Mouse (Mus musculus) heart, postnatal 0 days (tissue): Measurements from ENCODE around the gene Ufm1. TPM values are rescaled to one million over a fixed set of nuclear protein-coding genes. Genes with fewer than 3 reads are reported as not detected.

Experiments used
- ATAC-seq: fragments of 200-750 bp; cut with Nextera tagmentation; 2 replicates; pipeline ENCODE4 v1.8.0; 2017; ENCODE audit warnings: low read depth, moderate number of reproducible peaks, moderate library complexity; ENCODE audit not compliant: insufficient read depth
- DNase-seq: peaks from one replicate; pipeline ENCODE4 v3.0.0-alpha.2; 2016; ENCODE audit warnings: low spot score
- H3K27ac ChIP-seq: fragments of 300-500 bp; sonication (generic); 2 replicates; pipeline ENCODE4 v1.5.1; 2014; ENCODE audit warnings: low read depth, mild to moderate bottlenecking
- H3K27me3 ChIP-seq: fragments of 300-500 bp; sonication (generic); 2 replicates; pipeline ENCODE4 v1.6.1; 2014; ENCODE audit warnings: low read length, mixed read lengths; ENCODE audit not compliant: control insufficient read depth, insufficient read depth
- H3K36me3 ChIP-seq: fragments of 300-500 bp; sonication (generic); replicated peaks from 2 replicates; pipeline ENCODE4 v1.6.1; 2014; ENCODE audit warnings: low read length, mixed read lengths; ENCODE audit not compliant: control insufficient read depth, insufficient read depth
- H3K4me1 ChIP-seq: fragments of 300-500 bp; sonication (generic); 2 replicates; pipeline ENCODE4 v1.6.1; 2014; ENCODE audit warnings: antibody characterized with exemption; ENCODE audit not compliant: control insufficient read depth, insufficient read depth
- H3K4me2 ChIP-seq: fragments of 300-500 bp; sonication (generic); 2 replicates; pipeline ENCODE4 v1.6.1; 2014; ENCODE audit warnings: low read depth, mild to moderate bottlenecking, low read length, moderate library complexity
- H3K4me3 ChIP-seq: fragments of 300-500 bp; sonication (generic); 2 replicates; pipeline ENCODE4 v1.5.1; 2014; ENCODE audit warnings: low read depth, low read length
- H3K9ac ChIP-seq: fragments of 300-500 bp; sonication (generic); replicated peaks from 2 replicates; pipeline ENCODE4 v1.6.1; 2014; ENCODE audit warnings: low read depth, low read length, mixed read lengths
- H3K9me3 ChIP-seq: fragments of 300-500 bp; sonication (generic); replicated peaks from 2 replicates; pipeline ENCODE4 v1.6.1; 2016; ENCODE audit warnings: low read length; ENCODE audit not compliant: control insufficient read depth
- CTCF ChIP-seq: IDR thresholded peaks from 2 replicates; pipeline ENCODE4 v1.5.1; 2016; ENCODE audit warnings: antibody characterized with exemption, control low read depth, low read depth
- EP300 ChIP-seq: IDR thresholded peaks from 2 replicates; pipeline ENCODE4 v1.6.1; 2016; ENCODE audit warnings: antibody characterized with exemption, low read depth
- WGBS: fragments of 180-500 bp; shearing (Covaris S2); extraction: QIAGEN DNeasy Blood & Tissue Kit; methylation state at CpG from one replicate; pipeline ENCODE4 v1.1.7; 2014; 5-methylcytosine and 5-hydroxymethylcytosine counted together
- polyA plus RNA-seq: library from polyadenylated mRNA; unstranded; fragments of >200 nt; fragmentation: Nextera tagmentation; extraction: Ambion mirVana; gene quantifications from 2 replicates; pipeline ENCODE4 v1.2.1, GENCODE M21; 2015
- total RNA-seq: library from RNA; depleted of rRNA; stranded (reverse); fragments of >200 nt; gene quantifications from 2 replicates; pipeline ENCODE4 v1.2.3, GENCODE M21; 2014; ENCODE audit warnings: low replicate concordance; rRNA removed

The Ufm1 gene
- total and polyA plus RNA-seq, 2 experiments from 2014 or later, result 8.0 to 65.6 TPM

DNA sequence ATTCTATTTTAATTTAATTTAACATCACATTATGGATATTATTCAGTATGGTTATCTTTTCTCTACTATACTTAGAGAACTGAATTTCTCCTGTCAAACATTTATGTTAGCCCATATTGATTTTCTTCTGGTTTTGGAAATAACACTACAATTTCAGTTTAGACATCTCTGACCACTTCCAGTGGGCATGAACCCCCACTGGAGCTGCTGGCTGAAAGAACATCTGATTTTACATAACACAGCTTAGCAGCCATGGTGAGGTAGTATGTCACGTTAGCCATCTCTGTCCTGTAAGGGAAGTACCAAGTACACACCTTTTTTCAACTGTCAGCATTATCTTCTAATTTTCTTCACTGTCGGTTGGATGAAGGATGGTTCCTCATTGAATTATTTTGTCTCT, 18.8 kb downstream of the Ufm1 start, which contains the start of gene Gm10985:
Gm10985 (plus strand) TSS at position 301 of the 400 bp plus-strand sequence.
- no peaks in the 10 kb centered on the region for H3K9me3 ChIP-seq
- TF ChIP-seq CTCF (no peak), EP300 (no peak)
- no peak within 1 kb of the TSS for H3K9ac ChIP-seq
- no peak within 1 kb of the TSS for H3K4me3 ChIP-seq
- no peaks in the 10 kb centered on the region for H3K4me1 ChIP-seq
- H3K27me3 ChIP-seq, result no peaks in the 10 kb centered on the region
- WGBS, result 60% methylated on average over 2 of the region's 2 CpGs
- no peak for DNase-seq
- no peak within 1 kb of the TSS for H3K27ac ChIP-seq
- H3K36me3 ChIP-seq, result no peaks in the 10 kb centered on the region
- H3K4me2 ChIP-seq, result no peak within 1 kb of the TSS
- no peak for ATAC-seq

DNA sequence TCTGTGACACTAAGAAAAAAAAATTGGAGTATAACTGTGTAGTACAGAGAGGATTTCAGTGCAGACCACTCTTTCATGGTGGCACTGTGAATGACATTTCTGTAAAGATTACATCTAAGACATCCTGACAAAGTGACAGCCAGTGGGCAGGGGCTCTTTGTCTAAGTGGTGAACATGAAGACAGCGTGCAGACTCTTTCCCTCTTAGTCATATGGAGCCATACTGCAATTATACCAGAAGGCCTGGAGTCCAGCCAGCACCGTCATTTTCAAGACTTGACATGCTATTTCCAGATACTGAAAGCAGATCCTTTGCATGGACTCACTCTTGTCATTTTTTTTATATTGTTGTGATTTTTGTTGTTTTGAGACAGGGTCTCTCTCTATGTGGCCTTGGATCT, 29.4 kb downstream of the Ufm1 start:
- H3K4me2 ChIP-seq, result no peak overlapping the region
- TF ChIP-seq EP300 (no peak), CTCF (no peak)
- 63% methylated on average over 2 of the region's 2 CpGs for WGBS
- H3K4me3 ChIP-seq, result no peak overlapping the region
- ATAC-seq, result no peak
- no peaks in the 10 kb centered on the region for H3K4me1 ChIP-seq
- no peaks in the 10 kb centered on the region for H3K27me3 ChIP-seq
- H3K27ac ChIP-seq, result no peak overlapping the region
- H3K9me3 ChIP-seq, result no peaks in the 10 kb centered on the region
- no peak for DNase-seq
- no peak overlapping the region for H3K9ac ChIP-seq
- H3K36me3 ChIP-seq, result no peaks in the 10 kb centered on the region

DNA sequence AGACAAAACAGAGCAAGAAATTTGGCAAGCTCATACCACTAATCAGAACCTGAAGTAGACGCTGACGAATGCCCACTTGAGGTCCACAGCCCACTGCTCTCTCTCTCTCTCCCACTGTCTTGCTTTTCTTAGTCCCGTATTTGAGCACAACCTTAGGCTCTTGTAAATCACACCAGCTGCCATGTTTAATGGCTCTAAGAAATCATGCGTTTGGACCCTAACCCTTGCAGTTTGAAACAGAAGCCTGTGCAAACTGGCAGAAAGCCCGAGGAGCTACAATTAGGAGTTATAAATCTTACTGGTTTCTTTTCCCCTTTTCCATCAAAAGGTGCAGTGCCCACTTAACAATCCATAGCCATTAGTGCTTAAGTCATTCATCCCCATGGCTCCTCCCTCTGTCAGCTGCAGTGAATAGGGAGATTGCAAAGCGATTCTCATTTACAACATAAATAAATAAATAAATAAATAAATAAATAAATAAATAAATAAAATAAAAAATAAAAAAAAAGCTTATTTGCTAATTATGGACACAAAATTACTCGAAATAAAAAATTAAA, 50.1 kb downstream of the Ufm1 start:
- H3K4me2 ChIP-seq, result no peak overlapping the region
- TF ChIP-seq CTCF (no peak), EP300 (no peak)
- DNase-seq, result no peak
- H3K4me1 ChIP-seq, result no peaks in the 10 kb centered on the region
- 59% methylated on average over 7 of the region's 7 CpGs for WGBS
- H3K9me3 ChIP-seq, result no peaks in the 10 kb centered on the region
- no peak overlapping the region for H3K4me3 ChIP-seq
- H3K9ac ChIP-seq, result no peak overlapping the region
- H3K36me3 ChIP-seq, result no peaks in the 10 kb centered on the region
- ATAC-seq, result no peak
- H3K27me3 ChIP-seq, result no peaks in the 10 kb centered on the region
- H3K27ac ChIP-seq, result no peak overlapping the region

Other genes starting within 250 kb of the Ufm1 start
- 16.4 and 16.5 TPM in 2 replicates for gene Frem2, start 206.5 kb downstream of the Ufm1 start, total RNA-seq
- gene Frem2, start 206.5 kb downstream of the Ufm1 start, polyA plus RNA-seq, result 1.4 and 1.7 TPM in 2 replicates
- gene Gm10985, start 18.7 kb downstream of the Ufm1 start, total RNA-seq, result not detected in 2 replicates
- not detected in 2 replicates for gene Gm10985, start 18.7 kb downstream of the Ufm1 start, polyA plus RNA-seq